Mouse (Mus musculus) T-cell, adult 2 months (primary cell): ENCODE measurements at regions not wholly inside any gene's neighbourhood (a gene's known extent, or its start where the extent isn't known, plus 50 kb on each side); places are given as distances from the start of the nearest gene placed in this dataset.
A peak's percentile ranks its signal among the peaks of the same experiment; 100 is the strongest.

ENCODE experiments used
- DNase-seq: peaks from one replicate; pipeline ENCODE4 v3.0.0; 2022; ENCODE audit warnings: low spot score

GRCm38 (mm10) chr19:21146860-21147390, 125.2 kb upstream of the Zfand5 start:
- no peak for DNase-seq

GRCm38 (mm10) chr19:21144659-21145283, 127.3 kb upstream of the Zfand5 start:
- DNase-seq: peak; percentile 44

- no peak for DNase-seq
Measured at GRCm38 (mm10) chr19:21143970-21144595, 128.0 kb upstream of the Zfand5 start.

- no peak for DNase-seq
Measured at GRCm38 (mm10) chr19:21140456-21140855, 131.6 kb upstream of the Zfand5 start.

GRCm38 (mm10) chr19:21138998-21139495, 133.0 kb upstream of the Zfand5 start:
- no peak for DNase-seq

GRCm38 (mm10) chr19:21136756-21137155, 135.3 kb upstream of the Zfand5 start:
- DNase-seq: no peak

- no peak for DNase-seq
Measured at GRCm38 (mm10) chr19:21135998-21136380, 136.1 kb upstream of the Zfand5 start.

- no peak for DNase-seq
Measured at GRCm38 (mm10) chr19:21135297-21135997, 136.6 kb upstream of the Zfand5 start.

- no peak for DNase-seq
Measured at GRCm38 (mm10) chr19:21129653-21130052, 142.4 kb upstream of the Zfand5 start.

- no peak for DNase-seq
Measured at GRCm38 (mm10) chr19:21127079-21127745, 144.9 kb upstream of the Zfand5 start.

GRCm38 (mm10) chr19:21126670-21127069, 145.4 kb upstream of the Zfand5 start:
- DNase-seq: no peak

- no peak for DNase-seq
Measured at GRCm38 (mm10) chr19:21119477-21119876, 152.6 kb upstream of the Zfand5 start.

GRCm38 (mm10) chr19:21118782-21119181, 153.3 kb upstream of the Zfand5 start:
- DNase-seq: no peak

GRCm38 (mm10) chr19:21115693-21116092, 156.4 kb upstream of the Zfand5 start:
- DNase-seq: no peak

GRCm38 (mm10) chr19:21111836-21112235, 157.8 kb upstream of the Tmc1 start:
- no peak for DNase-seq

GRCm38 (mm10) chr19:21108311-21108710, 154.3 kb upstream of the Tmc1 start:
- DNase-seq: no peak

GRCm38 (mm10) chr19:21107741-21108140, 153.7 kb upstream of the Tmc1 start:
- DNase-seq: no peak

- DNase-seq: no peak
Measured at GRCm38 (mm10) chr19:21107275-21107674, 153.3 kb upstream of the Tmc1 start.

- no peak for DNase-seq
Measured at GRCm38 (mm10) chr19:21106766-21107165, 152.8 kb upstream of the Tmc1 start.

- DNase-seq: no peak
Measured at GRCm38 (mm10) chr19:21106241-21106669, 152.3 kb upstream of the Tmc1 start.

GRCm38 (mm10) chr19:21105004-21105403, 151.0 kb upstream of the Tmc1 start:
- DNase-seq: no peak

- DNase-seq: peak; percentile 85
Measured at GRCm38 (mm10) chr19:21104462-21104936, 150.5 kb upstream of the Tmc1 start.
